Mouse (Mus musculus) intestine, embryonic 15.5 days (tissue): ENCODE data around the gene Gnai3. TPM values are rescaled to one million over a fixed set of nuclear protein-coding genes. Genes with fewer than 3 reads are reported as not detected.

Experiments
- ATAC-seq: fragments of 200-750 bp; cut with Nextera tagmentation; 2 replicates; pipeline ENCODE4 v1.8.0; 2017; ENCODE audit warnings: moderate TSS enrichment, moderate library complexity
- H3K27ac ChIP-seq: fragments of 300-500 bp; sonication (generic); 2 replicates; pipeline ENCODE4 v1.5.1; 2015; ENCODE audit warnings: mild to moderate bottlenecking, inconsistent platforms
- H3K27me3 ChIP-seq: fragments of 300-500 bp; sonication (generic); replicated peaks from 2 replicates; pipeline ENCODE4 v1.6.1; 2015; ENCODE audit warnings: inconsistent platforms
- H3K36me3 ChIP-seq: fragments of 300-500 bp; sonication (generic); 2 replicates; pipeline ENCODE4 v1.6.1; 2015; ENCODE audit warnings: inconsistent platforms
- H3K4me1 ChIP-seq: fragments of 300-500 bp; sonication (generic); replicated peaks from 2 replicates; pipeline ENCODE4 v1.6.1; 2015; ENCODE audit warnings: inconsistent platforms
- H3K4me2 ChIP-seq: fragments of 300-500 bp; sonication (generic); replicated peaks from 2 replicates; pipeline ENCODE4 v1.6.1; 2015; ENCODE audit warnings: mild to moderate bottlenecking, inconsistent platforms
- H3K4me3 ChIP-seq: fragments of 300-500 bp; sonication (generic); replicated peaks from 2 replicates; pipeline ENCODE4 v1.5.1; 2015; ENCODE audit warnings: inconsistent platforms
- H3K9ac ChIP-seq: fragments of 300-500 bp; sonication (generic); 2 replicates; pipeline ENCODE4 v1.6.1; 2015; ENCODE audit warnings: inconsistent platforms
- H3K9me3 ChIP-seq: fragments of 300-500 bp; sonication (generic); 2 replicates; pipeline ENCODE4 v1.6.1; 2016; ENCODE audit warnings: inconsistent platforms
- WGBS: fragments of 180-500 bp; shearing (Covaris S2); methylation state at CpG from one replicate; pipeline ENCODE4 v1.1.7; 2015; 5-methylcytosine and 5-hydroxymethylcytosine counted together
- polyA plus RNA-seq: library from polyadenylated mRNA; unstranded; fragments of >200 nt; fragmentation: Nextera tagmentation; extraction: Ambion mirVana; gene quantifications from 2 replicates; pipeline ENCODE4 v1.2.1, GENCODE M21; 2015

Gene Gnai3
- polyA plus RNA-seq, 1 experiment from 2014 or later, result 183 TPM

- H3K4me1 ChIP-seq, result peaks cover 52% of the 10 kb centered on the region
- under 1% methylated on average over 31 of the region's 31 CpGs for WGBS
- H3K4me2 ChIP-seq, result peak overlapping the region; percentile 97
Measured at GRCm38 (mm10) chr3:108085721-108086469, 60.1 kb downstream of the Gnai3 start.

GRCm38 (mm10) chr3:108085281-108085720 is 60.6 kb downstream of the Gnai3 start:
- 0 out of 2 replicates have a peak, but pooled peaks cover 4% of the 10 kb centered on the region for H3K36me3 ChIP-seq
- peak overlapping the region; percentile 73 for H3K4me3 ChIP-seq
- ATAC-seq, result peak; percentile 92
- H3K27me3 ChIP-seq, result no peaks in the 10 kb centered on the region
- WGBS, result under 1% methylated on average over 14 of the region's 14 CpGs
- H3K9me3 ChIP-seq, result no peaks in the 10 kb centered on the region
- H3K4me1 ChIP-seq, result peaks cover 52% of the 10 kb centered on the region
- peak overlapping the region; percentile 75 for H3K9ac ChIP-seq
- peak overlapping the region; percentile 96 for H3K27ac ChIP-seq
- H3K4me2 ChIP-seq, result peak overlapping the region; percentile 97

More at GRCm38 (mm10) chr3:108085721-108086469, 60.1 kb downstream of the Gnai3 start:
- Histone ChIP-seq H3K36me3 (no peaks in the 10 kb centered on the region), H3K9me3 (no peaks in the 10 kb centered on the region), H3K9ac (peak overlapping the region; percentile 75), H3K4me3 (peak overlapping the region; percentile 73), H3K27ac (peak overlapping the region; percentile 96), H3K27me3 (no peaks in the 10 kb centered on the region)
- ATAC-seq, result peak; percentile 82

- WGBS, result 11% methylated on average over 13 of the region's 13 CpGs
- H3K4me1 ChIP-seq, result peaks cover 52% of the 10 kb centered on the region
- 0 out of 2 replicates have a peak, but pooled peaks cover 4% of the 10 kb centered on the region for H3K36me3 ChIP-seq
Measured at GRCm38 (mm10) chr3:108084767-108085270, 61.1 kb downstream of the Gnai3 start.

GRCm38 (mm10) chr3:108083904-108084407 is 62.0 kb downstream of the Gnai3 start:
- ATAC-seq, result no peak
- peak overlapping the region; percentile 97 for H3K4me2 ChIP-seq
- no peak overlapping the region for H3K9ac ChIP-seq
- no peaks in the 10 kb centered on the region for H3K9me3 ChIP-seq
- peaks cover 8% of the 10 kb centered on the region; the same call in 1 of the 2 replicates for H3K36me3 ChIP-seq
- no peak overlapping the region for H3K4me3 ChIP-seq
- peaks cover 49% of the 10 kb centered on the region for H3K4me1 ChIP-seq
- H3K27ac ChIP-seq, result no peak overlapping the region
- H3K27me3 ChIP-seq, result no peaks in the 10 kb centered on the region
- 71% methylated on average over 4 of the region's 4 CpGs for WGBS

More at GRCm38 (mm10) chr3:108084767-108085270, 61.1 kb downstream of the Gnai3 start:
- Histone ChIP-seq H3K4me3 (peak overlapping the region; percentile 73), H3K27ac (peak overlapping the region; percentile 96), H3K9me3 (no peaks in the 10 kb centered on the region), H3K9ac (peak overlapping the region; percentile 75), H3K27me3 (no peaks in the 10 kb centered on the region), H3K4me2 (peak overlapping the region; percentile 97)
- ATAC-seq, result peak; percentile 4

GRCm38 (mm10) chr3:108083161-108083560 is 62.8 kb downstream of the Gnai3 start:
- 41% methylated on average over 2 of the region's 2 CpGs for WGBS
- H3K27ac ChIP-seq, result no peak overlapping the region
- H3K4me2 ChIP-seq, result 0 out of 2 replicates have a peak overlapping the region, but pooled peaks have one; percentile 24
- peaks cover 47% of the 10 kb centered on the region for H3K4me1 ChIP-seq
- no peak for ATAC-seq
- no peaks in the 10 kb centered on the region for H3K9me3 ChIP-seq
- H3K9ac ChIP-seq, result 0 out of 2 replicates have a peak overlapping the region, but pooled peaks have one; percentile 17
- no peaks in the 10 kb centered on the region for H3K27me3 ChIP-seq
- no peak overlapping the region for H3K4me3 ChIP-seq
- H3K36me3 ChIP-seq, result peaks cover 14% of the 10 kb centered on the region; the same call in 1 of the 2 replicates

GRCm38 (mm10) chr3:108082251-108082875 is 63.6 kb downstream of the Gnai3 start:
- Histone ChIP-seq H3K4me3 (no peak overlapping the region), H3K36me3 (peaks cover 19% of the 10 kb centered on the region), H3K9ac (peak overlapping the region; percentile 17; the same call in 1 of the 2 replicates), H3K9me3 (no peaks in the 10 kb centered on the region), H3K27ac (peak overlapping the region; percentile 32; the same call in 1 of the 2 replicates), H3K27me3 (no peaks in the 10 kb centered on the region), H3K4me2 (peak overlapping the region; percentile 24; the same call in 1 of the 2 replicates), H3K4me1 (peaks cover 46% of the 10 kb centered on the region)
- 61% methylated on average over 1 of the region's 1 CpGs for WGBS
- ATAC-seq, result no peak

- Histone ChIP-seq H3K36me3 (peaks cover 24% of the 10 kb centered on the region), H3K27ac (peak overlapping the region; percentile 32; the same call in 1 of the 2 replicates), H3K4me2 (0 out of 2 replicates have a peak overlapping the region, but pooled peaks have one; percentile 24), H3K9ac (peak overlapping the region; percentile 17; the same call in 1 of the 2 replicates), H3K4me1 (peaks cover 39% of the 10 kb centered on the region), H3K27me3 (no peaks in the 10 kb centered on the region), H3K4me3 (no peak overlapping the region), H3K9me3 (no peaks in the 10 kb centered on the region)
- ATAC-seq, result no peak
- 63% methylated on average over 4 of the region's 4 CpGs for WGBS
Measured at GRCm38 (mm10) chr3:108081681-108082080, 64.3 kb downstream of the Gnai3 start.

- H3K27ac ChIP-seq, result no peak overlapping the region
- no peaks in the 10 kb centered on the region for H3K9me3 ChIP-seq
- H3K4me3 ChIP-seq, result no peak overlapping the region
- ATAC-seq, result no peak
- peaks cover 51% of the 10 kb centered on the region for H3K36me3 ChIP-seq
- H3K27me3 ChIP-seq, result no peaks in the 10 kb centered on the region
- H3K4me1 ChIP-seq, result peaks cover 4% of the 10 kb centered on the region
- 93% methylated on average over 9 of the region's 9 CpGs for WGBS
- H3K4me2 ChIP-seq, result no peak overlapping the region
- H3K9ac ChIP-seq, result no peak overlapping the region
Measured at GRCm38 (mm10) chr3:108076836-108077235, 69.1 kb downstream of the Gnai3 start.

- Histone ChIP-seq H3K9me3 (no peaks in the 10 kb centered on the region), H3K27me3 (no peaks in the 10 kb centered on the region), H3K9ac (no peak overlapping the region), H3K4me2 (no peak overlapping the region), H3K4me1 (no peaks in the 10 kb centered on the region), H3K36me3 (peaks cover 37% of the 10 kb centered on the region), H3K27ac (no peak overlapping the region), H3K4me3 (no peak overlapping the region)
- no peak for ATAC-seq
- 68% methylated on average over 10 of the region's 10 CpGs for WGBS
Measured at GRCm38 (mm10) chr3:108072983-108073569, 72.9 kb downstream of the Gnai3 start.

GRCm38 (mm10) chr3:108070295-108071293 is 75.4 kb downstream of the Gnai3 start:
- H3K27ac ChIP-seq, result peak overlapping the region; percentile 85; the same call in 1 of the 2 replicates
- H3K4me3 ChIP-seq, result no peak overlapping the region
- H3K4me1 ChIP-seq, result no peaks in the 10 kb centered on the region
- peaks cover 16% of the 10 kb centered on the region for H3K36me3 ChIP-seq
- H3K4me2 ChIP-seq, result peak overlapping the region; percentile 26
- 64% methylated on average over 10 of the region's 10 CpGs for WGBS
- H3K27me3 ChIP-seq, result no peaks in the 10 kb centered on the region
- 0 out of 2 replicates have a peak, but pooled peaks have one; percentile 9 for ATAC-seq
- H3K9ac ChIP-seq, result no peak overlapping the region
- H3K9me3 ChIP-seq, result no peaks in the 10 kb centered on the region
